Mouse (Mus musculus): ENCODE measurements around the gene Fkbp9.
"Not testable (repeated sequence)": the region's sequence is repeated elsewhere in the genome, so short reads cannot be mapped to it uniquely, and the experiment has no call there.

The Fkbp9 gene

DNA sequence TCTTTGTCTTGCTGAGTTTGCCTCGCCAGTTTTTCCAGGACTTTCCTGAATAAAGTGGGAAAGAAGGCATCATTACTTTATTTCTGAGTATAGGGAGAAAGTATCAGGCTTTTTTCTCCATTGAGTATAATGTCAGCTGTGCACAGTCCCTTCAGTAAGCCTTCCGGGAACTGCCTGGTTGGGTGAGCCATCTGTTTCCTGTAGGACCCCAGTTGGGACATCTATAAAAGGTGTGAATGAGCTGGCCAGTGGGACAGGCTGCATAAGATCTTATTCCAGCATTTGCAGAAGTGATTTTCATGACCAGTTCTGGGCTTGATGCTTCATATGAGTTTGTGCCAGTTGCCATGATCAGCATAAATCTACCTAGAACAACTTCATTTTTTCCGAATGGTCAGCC is 11.4 kb downstream of the Fkbp9 start:
- no peak for DNase-seq

DNA sequence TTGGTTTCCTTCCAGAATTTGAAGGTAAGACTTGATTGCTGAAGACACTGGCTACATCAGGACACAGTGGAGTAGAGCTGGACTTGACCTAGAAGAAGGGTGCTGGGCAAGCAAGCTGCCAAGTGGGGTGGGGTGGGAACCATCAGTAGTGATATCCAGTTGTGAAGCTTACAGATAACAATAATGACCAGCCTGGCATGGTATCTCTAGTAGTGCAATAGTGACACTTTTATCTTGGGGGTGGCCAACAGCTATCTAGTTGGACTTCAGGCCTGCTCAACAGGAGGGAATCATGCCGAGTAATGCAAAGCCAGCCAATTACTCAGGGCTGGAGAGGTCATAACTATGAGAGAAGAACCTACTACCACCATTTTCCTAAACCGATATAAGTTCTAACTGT is 12.5 kb downstream of the Fkbp9 start:
- no peak for DNase-seq

DNA sequence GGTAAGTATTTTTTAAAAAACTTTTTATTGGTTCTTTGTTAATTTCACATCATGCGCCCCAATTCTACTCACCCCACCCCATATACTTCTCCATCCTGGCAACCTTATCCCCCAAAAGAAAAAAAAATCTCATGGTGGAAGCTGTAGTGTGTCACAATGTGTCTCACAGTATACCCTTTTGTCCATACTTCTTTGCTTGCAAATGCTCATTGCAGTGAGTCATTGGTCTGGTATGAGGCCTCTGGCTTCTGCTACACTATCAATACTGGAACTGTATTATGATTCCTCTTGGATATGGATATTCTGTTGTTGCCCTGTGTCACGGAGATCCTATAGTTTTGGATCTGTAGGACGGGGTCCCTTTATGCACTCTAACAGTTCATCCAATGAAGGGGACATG is 17.1 kb downstream of the Fkbp9 start:
- DNase-seq = no peak

DNA sequence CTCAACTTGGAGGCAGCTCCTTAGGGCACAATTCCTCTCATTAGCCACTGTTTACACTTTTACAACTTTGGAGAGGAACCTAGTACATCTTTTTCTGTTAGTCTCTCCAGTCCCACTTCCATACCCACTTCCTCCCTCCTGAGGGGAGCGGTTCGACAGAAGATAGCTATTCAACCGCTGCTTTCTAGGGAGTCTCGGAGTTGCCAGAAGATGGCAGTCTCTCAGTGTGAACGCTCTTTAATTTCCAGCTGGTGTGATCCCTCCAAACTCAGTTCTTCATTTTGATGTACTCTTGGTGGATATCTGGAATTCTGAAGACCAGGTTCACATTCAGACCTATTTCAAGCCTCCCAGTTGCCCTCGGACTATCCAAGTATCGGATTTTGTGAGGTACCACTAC is 18.5 kb downstream of the Fkbp9 start:
- DNase-seq = no peak

DNA sequence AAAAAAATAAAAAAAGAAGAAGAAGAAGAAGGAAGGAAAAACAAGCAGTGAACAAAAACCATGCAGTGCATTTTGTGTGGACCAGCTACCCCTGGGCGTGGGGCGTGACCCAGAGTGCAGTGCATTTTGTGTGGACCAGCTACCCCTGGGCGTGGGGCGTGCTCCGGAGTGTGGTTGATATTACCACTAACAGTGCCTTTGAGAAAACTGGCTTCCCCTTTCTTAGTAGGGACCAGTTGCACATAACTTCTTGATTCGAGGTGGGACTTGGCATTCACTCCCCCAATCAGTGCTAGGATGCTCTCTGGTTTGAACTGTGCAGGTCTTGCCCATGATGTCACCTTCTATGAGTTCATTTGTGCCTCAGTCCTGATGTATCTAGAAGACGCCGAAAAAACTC is 22.9 kb downstream of the Fkbp9 start:
- DNase-seq = no peak

DNA sequence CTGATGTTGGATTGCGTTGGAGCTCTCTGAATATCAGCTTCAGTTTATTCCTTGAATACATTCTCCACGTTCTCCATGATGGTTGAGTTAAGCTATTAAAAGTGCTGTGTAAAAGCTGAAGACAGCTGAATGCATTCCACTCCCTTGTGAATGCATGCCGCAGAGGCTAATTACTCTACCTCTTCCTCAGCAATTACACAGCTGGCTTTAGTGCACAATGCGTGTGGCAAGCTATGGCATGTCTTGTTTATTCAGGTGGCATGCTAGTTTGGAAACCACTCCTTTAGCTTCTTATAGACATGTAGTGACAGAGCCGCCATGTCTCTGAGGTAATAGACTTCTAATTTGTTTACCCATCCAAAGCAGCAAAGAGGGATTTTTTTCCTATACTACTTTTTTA is 24.9 kb downstream of the Fkbp9 start:
- DNase-seq = no peak

DNA sequence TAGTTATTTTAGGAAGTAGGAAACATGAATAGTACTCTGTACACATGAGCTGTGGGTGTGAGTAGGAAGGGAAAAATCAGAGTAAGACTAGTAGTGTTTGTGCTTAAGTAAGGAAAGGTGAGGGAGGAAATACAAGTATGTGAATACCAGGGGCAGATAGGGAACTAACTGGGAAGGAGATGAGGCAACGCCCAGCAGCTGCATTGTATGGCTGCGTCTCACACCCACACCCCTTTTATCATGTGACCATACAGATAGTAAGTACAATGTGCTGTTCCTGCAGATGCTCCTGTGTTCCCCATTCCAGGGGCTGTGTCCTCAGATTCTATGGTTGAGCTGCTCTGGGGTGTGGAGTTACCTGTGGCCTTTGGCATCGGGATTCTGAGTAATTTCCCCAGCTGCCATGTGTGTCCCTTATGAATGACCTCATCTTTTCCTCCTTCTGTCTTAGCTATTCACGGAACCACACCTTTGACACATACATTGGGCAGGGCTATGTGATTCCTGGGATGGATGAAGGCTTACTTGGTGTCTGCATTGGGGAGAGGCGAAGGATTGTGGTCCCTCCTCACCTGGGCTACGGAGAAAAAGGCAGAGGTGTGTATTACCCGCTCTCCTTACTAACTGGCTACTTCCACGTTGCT is 28.5 kb downstream of the Fkbp9 start:
- no peak for DNase-seq

DNA sequence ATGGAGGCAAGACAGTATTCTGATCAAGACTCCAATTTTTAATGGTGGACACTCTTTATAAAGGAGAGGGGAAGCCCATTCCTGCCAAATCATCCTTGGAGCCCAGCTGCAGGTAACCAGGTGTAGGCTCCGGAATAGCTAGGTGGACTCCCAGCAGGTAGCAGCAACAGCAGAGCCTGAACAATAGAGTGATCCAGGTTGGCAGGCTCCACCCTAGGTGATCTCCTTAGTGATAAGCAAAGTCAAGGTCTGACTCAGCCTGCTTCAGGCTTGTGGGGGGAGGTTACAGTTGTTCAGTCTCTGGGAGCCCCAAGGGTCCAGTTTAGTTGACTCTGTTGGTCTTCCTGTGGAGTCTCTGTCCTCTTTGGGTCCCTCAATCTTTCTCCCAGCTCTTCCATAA is 35.0 kb downstream of the Fkbp9 start:
- DNase-seq = not testable (repeated sequence)

DNA sequence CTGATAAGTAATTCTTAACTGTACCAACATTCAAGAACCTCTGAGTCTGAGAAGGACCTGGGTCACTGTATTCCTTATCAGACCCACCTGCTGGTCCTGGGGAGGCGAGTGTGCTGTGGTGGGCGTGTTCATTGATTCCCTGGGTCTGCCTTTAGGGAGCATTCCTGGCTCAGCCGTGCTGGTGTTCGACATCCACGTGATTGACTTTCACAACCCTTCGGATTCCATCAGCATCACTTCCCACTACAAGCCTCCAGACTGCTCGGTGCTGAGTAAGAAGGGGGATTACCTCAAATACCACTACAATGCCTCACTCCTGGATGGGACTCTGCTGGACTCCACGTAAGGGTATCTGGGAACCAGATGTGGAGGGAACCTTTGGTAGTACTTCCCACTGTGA is 36.7 kb downstream of the Fkbp9 start:
- no peak for DNase-seq

DNA sequence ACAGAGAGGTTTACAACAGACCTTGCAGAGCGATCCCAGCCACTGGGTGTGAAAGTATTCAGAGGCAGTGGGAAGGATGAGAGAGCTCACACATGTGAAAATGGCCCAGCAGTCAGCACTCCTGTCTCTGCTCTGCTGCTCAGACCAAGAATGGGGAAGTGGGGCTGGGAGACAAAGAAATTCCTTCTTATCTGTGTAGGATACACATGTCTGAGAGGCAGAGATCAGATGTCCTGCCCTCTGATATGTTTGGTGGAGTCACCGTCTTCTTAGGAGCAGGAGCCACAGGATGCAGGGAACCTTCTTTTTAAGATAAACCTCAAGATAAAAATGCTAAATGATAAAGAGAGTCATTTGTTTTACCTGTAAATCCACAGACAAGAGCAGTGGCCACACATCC is 38.2 kb downstream of the Fkbp9 start:
- no peak for DNase-seq

DNA sequence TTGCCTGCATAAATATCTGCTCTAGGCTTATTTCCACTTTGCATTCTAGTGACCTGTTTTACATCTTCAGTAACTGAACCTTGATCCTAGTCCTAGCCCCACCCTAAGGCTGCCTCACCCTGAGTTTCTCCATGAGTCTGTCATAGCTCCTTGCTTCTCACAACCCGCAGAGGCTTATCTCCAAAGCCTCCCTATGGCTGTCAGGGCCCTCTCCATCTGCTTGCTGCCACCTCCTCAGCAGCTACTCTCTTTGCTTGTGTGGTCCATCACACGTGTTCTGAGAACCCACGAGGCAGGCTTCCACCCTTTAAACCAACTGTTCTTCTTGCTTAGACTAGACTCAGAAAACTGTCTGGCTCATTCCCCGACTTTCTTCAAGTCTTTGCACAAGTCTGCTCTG is 45.0 kb downstream of the Fkbp9 start:
- no peak for DNase-seq

DNA sequence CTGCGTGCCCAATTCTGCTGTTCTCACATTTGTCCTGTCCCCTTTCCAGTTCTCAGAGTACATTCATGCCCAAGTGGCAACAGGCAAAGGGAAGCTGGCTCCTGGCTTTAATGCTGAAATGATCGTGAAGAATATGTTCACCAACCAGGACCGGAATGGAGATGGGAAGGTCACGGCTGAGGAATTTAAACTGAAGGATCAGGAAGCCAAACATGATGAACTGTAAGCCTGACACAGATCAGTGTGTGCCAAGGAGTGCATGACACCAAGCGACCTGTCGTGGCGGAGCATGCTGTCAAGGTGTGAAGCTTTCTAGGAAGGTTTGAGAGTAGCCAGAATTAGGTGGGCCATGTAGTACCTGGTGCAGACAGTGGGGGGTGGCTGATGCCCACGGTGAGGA is 46.1 kb downstream of the Fkbp9 start:
- DNase-seq = no peak

DNA sequence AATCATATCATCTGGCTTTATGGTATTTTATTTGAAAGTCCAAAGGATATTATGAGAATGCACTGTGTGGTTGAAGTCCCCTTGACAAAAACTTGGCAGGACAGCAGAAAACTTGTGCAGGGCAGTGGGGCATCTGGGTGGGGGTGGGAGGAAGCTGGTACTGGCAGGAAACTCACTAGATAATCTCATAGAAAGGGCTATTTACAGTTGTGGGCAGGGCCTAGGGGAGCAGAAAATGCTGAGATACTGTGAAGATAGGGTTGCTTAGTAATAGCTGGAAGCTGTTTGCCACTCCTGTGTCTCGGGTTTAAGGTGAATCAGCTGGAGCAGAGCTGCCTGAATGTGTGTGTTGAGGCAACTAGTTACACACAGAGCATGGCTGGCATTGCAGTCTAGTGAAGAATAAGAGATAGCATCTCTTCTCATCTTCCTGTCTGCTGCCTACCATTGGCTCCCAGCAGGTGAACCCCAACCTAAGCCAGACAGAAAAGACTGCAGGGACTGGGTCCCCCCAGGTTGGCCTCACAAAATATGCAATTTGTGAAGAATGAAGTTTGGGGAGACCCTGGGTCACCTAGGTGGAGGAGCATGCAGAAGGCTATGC is 47.6 kb downstream of the Fkbp9 start:
- DNase-seq = no peak

DNA sequence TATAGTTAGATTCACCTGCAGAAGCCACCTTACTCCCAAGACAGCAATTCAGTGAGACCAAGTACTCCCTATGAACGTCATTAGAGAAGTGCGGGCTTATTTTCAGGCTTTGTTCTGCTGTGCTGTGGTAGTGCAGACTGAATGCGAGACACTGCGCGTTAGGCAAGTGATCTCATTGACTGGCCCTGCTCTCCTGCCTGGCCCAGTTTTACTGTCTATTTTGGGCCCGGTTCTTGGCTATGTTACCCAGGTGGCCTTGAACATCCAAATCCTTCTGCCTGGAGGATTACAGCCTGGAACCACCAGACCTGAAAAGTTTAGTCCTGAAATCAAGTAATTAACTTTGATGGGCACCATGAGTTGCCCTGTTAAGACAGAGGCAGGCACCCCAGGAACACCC is 56.7 kb downstream of the Fkbp9 start:
- no peak for DNase-seq

DNA sequence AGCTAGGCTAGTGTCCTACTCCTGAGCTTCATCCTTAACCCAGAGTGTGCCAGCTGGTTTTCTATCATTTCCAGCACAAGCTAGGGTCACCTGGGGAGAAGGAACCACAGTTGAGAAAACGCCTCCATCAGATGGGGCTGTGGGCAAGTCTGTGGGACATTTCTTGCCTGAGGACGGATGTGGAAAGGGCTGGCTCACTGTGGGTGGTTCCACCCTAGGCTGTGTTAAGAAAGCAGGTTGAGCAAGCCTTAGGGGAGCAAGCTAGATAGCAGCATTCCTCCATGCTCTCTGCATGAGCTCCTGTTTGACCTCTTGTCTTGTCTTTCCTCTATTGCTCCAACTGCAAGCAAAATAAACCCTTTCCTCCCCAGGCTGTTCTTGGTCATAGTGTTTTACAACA is 58.9 kb downstream of the Fkbp9 start:
- no peak for DNase-seq

DNA sequence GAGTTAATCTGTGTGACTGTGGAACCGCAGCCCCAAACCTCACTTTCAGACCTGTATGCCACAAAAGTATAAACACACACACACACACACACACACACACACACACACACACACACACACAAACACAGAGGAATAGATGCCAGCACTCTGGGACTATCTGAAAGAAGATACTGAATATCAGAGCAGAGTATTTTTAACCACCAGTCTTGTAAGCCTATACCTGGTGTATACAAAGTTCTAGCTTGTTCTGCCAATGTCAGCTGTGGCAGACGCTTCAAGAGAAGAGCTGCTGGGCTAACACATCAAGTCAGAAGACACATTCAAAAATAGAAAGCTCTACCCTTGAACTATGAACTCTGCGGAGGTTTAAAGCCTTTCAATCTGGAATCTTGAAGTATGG is 67.7 kb downstream of the Fkbp9 start:
- DNase-seq = no peak

DNA sequence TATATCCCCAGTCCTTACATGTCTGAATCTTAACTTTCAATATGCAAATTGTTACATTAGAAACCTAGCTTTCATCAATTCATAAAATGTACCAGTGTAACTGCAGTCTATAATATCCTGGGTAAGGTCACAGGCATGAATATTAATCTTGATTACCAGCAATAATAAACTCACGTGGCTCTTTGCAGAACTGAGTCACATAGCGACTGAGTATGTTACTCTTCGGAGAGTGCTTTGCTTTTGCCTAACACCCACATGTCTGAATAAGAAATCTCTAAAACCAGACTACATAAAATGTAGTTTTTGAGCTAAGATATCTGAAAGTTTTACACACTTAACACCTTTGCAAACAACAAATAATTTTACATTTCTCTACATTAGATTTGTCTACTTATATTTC is 69.5 kb downstream of the Fkbp9 start:
- no peak for DNase-seq

DNA sequence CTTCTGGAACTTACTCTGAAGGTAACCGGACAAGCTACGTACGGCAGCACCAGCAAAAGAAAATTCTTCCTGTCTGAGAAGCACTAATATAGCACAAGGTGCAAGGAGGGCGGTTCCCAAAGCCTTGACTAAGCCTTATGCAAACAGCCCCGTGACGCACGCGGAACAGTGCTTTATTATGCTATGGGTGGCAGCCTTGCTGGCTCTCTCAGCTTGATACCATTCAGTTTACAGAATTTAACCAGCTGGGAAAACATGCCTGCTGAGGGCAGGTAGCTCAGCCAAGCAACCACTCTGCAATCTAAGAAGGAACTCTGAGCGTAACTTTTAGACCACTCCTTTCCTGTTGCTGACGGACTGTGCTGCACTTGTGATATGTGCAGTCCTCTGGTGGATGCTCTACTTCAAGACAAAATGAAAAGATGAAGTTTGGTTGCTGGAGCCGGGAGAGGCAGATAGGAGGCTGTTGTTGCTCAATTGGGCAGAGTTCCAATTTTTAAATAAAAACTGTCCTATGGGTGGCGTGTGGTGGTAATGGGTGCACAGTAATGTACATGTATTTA is 70.0 kb downstream of the Fkbp9 start:
- DNase-seq = no peak

DNA sequence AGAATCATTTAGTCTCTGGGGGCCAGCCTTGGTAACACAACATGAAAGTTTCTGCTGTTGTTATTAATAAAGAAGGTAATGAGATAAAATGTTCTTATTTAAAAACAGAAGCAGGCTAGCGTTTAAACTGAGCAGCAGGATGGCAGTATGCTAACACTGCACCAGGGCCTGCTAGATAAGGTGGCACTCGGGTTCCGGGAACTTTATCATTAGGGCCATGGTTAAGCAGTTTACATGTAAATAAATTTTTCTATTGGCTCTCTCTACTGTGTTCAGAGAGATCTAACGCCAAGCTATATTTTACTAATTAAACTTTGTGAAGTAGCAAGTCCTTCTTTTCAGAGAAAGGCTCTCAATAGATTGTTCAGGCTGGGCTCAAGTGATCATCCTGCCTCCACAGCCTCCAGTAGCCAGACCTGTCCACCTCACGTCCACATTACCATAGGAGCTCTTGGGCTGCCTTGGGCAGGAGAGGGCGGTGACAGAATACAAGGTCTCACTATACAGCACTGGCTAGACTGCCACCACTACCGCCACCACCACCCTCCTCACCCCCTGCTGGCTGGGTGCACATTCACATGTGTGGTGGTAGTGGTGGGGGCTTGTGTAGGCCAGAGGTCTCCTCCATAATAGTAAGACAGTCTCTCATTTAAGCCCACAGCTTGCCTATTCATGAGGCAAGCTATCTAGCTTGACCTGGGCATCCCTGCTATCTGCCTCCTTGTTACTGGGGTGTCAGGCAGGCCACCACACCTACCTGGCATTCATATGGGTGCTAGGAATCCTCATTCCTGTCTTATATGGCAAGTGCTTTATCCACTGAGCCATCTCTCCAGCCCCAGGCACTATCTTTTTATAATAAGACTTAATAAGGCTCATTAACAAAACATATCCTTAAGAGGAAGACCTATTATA is 71.0 kb downstream of the Fkbp9 start:
- DNase-seq = no peak

DNA sequence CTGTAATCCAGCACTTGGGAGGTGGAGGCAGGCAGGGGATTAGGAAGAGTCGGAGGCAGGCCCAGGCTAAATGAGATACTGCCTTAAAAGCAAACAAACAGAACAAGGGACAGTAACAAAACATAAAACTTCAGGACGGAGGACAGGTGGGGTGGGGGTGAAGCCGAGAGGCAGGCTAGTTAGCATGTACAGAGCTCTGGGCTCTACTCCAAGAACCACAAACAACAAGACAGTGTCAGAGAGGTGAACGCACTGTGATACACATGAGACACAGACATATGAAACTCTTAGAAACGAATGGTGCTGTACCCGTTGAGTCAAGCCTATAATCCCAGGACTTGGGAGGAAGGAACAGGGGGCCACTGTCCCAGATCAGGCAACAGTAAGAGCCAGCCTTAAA is 72.0 kb downstream of the Fkbp9 start:
- no peak for DNase-seq

DNA sequence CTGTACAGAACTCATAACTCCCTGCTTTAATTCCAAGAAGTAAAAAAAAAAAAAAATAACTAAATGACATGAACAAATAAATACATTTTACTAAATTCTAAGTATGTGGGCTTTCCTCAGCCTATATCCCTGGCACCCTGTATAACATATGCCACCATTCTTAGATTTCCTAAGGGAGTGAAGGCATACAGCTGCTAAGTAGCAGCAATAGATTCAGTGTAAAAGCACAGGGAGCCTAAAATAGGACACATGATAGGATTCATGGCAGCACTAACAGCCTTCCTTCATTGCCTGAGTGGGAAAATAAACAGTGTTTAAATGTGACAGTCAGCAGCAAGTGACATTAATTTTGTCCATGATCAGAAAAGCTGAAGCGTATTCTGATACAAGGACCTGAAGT is 72.5 kb downstream of the Fkbp9 start:
- DNase-seq = no peak

DNA sequence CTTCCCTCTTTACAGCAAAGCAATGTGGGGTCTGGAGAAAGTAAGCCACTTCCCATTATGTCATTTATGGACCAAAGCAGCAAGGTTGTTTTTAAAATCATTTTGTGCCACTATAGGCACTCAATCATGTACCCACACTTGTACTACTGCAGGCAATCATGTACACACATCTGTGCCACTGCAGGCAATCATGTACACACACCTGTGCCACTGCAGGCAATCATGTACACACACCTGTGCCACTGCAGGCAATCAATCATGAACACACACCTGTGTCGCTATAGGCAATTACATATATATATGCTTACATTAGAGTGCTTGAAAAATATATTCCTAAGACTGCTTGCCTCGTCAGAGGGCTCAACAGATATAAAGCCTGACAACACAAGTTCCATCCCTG is 73.1 kb downstream of the Fkbp9 start:
- DNase-seq = no peak

DNA sequence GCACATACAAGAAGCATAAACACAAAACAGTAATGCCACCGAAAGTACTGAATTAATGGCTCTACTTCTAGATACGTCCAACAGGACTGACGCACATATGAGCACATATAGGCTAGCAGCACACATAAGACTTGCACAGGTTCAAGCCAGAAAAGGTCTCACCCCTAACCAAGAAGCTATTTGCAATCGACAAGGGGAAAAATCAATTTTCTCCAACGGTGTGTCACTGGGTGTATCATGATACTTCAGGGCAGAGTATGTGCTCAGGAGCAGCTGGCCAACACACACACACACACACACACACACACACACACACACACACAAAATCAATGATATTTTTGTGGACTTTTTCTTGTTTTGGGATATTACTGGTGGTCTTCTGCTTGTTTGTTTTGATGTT is 73.6 kb downstream of the Fkbp9 start:
- DNase-seq = no peak

All from cerebellum, postnatal 14 days (tissue).